Mouse (Mus musculus) CH12.LX (cell line): Measurements from ENCODE around the gene Cldn19.

Source experiments
- CHD1 ChIP-seq: IDR thresholded peaks from 2 replicates; pipeline ENCODE4 v1.6.1; 2012; ENCODE audit warnings: low read depth, low read length, improper control_type of control experiment, inconsistent platforms
- CTCF ChIP-seq, 2 experiments: IDR thresholded peaks in 1 of 2; conservative IDR thresholded peaks in 1 of 2; 2 replicates each; pipeline ENCODE4 v1.5.1; 2011 to 2012; ENCODE audit warnings: low read depth in 2 of 2, low read length in 2 of 2, improper control_type of control experiment in 1 of 2, inconsistent platforms in 1 of 2, mild to moderate bottlenecking in 1 of 2, moderate library complexity in 1 of 2
- JUND ChIP-seq: conservative IDR thresholded peaks from 2 replicates; pipeline ENCODE4 v1.6.1; 2011; ENCODE audit warnings: low read depth, low read length, improper control_type of control experiment
- KAT2A ChIP-seq: IDR thresholded peaks from 2 replicates; pipeline ENCODE4 v1.6.1; 2012; ENCODE audit warnings: low read length, improper control_type of control experiment, inconsistent platforms; ENCODE audit not compliant: insufficient replicate concordance
- NRF1 ChIP-seq: IDR thresholded peaks from 2 replicates; pipeline ENCODE4 v1.6.1; 2014; ENCODE audit warnings: low read depth, mild to moderate bottlenecking, inconsistent platforms, low read length, improper control_type of control experiment, moderate library complexity
- POLR2A ChIP-seq: IDR thresholded peaks from 2 replicates; pipeline ENCODE4 v1.6.1; 2011; ENCODE audit warnings: low read depth, mild to moderate bottlenecking, improper control_type of control experiment, low read length
- TCF12 ChIP-seq: IDR thresholded peaks from 2 replicates; pipeline ENCODE4 v1.6.1; 2014; ENCODE audit warnings: low read depth, mild to moderate bottlenecking, inconsistent platforms, low read length, improper control_type of control experiment

GRCm38 (mm10) chr4:119275726-119276125 lies 20.5 kb downstream of the Cldn19 start:
- no peak for TF ChIP-seq CTCF (conservative IDR thresholded peaks at IDR 0.05 in 1 of 2, IDR thresholded peaks at IDR 0.05 in 1 of 2; ENCODE audit: low read depth in 2 of 2, low read length in 2 of 2)
- no peak for TF ChIP-seq POLR2A
- TF ChIP-seq KAT2A, result no peak
- TF ChIP-seq JUND, result no peak
- TF ChIP-seq CHD1, result no peak
- no peak for TF ChIP-seq TCF12
- no peak for TF ChIP-seq NRF1
